Mouse (Mus musculus): ENCODE measurements around the gene Gm3317. TPM values are rescaled to one million over a fixed set of nuclear protein-coding genes. Genes with fewer than 3 reads are reported as not detected.

Gene Gm3317
- polyA plus RNA-seq (2017; shearing (Covaris generic)): not detected

GRCm38 (mm10) chr14:5164235-5164634, at the start of gene Gm3317:
Gene Gm3317 (plus strand): TSS chr14:5164535.

DNA sequence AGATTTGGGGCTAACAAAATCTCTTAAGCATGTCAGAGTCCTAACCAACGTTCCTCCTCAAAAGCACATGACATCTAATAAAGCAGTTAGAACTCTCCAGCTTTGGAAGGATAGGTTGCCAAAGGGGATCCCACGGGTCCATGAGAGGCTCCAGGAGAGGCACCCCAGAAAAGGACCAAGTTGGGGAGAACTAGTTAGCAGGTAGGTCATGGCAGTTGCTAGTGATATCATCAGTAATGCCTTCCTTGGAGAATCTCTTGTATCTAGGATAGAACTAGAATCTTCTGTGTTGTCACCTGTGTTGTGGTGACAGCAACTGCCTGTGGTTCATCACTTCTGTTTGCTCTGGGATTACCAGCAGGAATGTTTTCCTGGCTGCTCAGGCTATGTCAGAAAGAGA, 33.1 kb upstream of the Gm3317 start, which contains the start of gene Gm8279:
Gene Gm8279, plus strand, starts transcription at position 301 of the 400 bp plus-strand sequence.

GRCm38 (mm10) chr14:5185493-5185892, 21.2 kb downstream of the Gm3317 start, which contains the start of gene Gm8271:
Gene Gm8271 (plus strand): TSS chr14:5185793.

Other genes starting within 250 kb of the Gm3317 start
- gene Gm8297, start 180.6 kb upstream of the Gm3317 start, polyA plus RNA-seq (2017; shearing (Covaris generic)): not detected
- not detected for gene Gm3298, start 148.6 kb upstream of the Gm3317 start, polyA plus RNA-seq (2017; shearing (Covaris generic))
- gene 4930555G01Rik, start 113.9 kb upstream of the Gm3317 start, polyA plus RNA-seq (2017; shearing (Covaris generic)): not detected
- gene Gm8281, start 93.5 kb upstream of the Gm3317 start, polyA plus RNA-seq (2017; shearing (Covaris generic)): not detected
- gene Gm8279, start 33.0 kb upstream of the Gm3317 start, polyA plus RNA-seq (2017; shearing (Covaris generic)): not detected
- gene Gm8271, start 21.3 kb downstream of the Gm3317 start, polyA plus RNA-seq (2017; shearing (Covaris generic)): not detected
- not detected for gene Gm3526, start 96.0 kb downstream of the Gm3317 start, polyA plus RNA-seq (2017; shearing (Covaris generic))
- not detected for gene Gm3542, start 170.4 kb downstream of the Gm3317 start, polyA plus RNA-seq (2017; shearing (Covaris generic))
- gene Gm3500, start 224.5 kb downstream of the Gm3317 start, polyA plus RNA-seq (2017; shearing (Covaris generic)): not detected

Measured in effector memory CD4-positive, alpha-beta T cell, adult 5 months (primary cell).